Mouse (Mus musculus) small intestine, adult 2 months (tissue): ENCODE results near the gene Dusp16. TPM values are rescaled to one million over a fixed set of nuclear protein-coding genes. Genes with fewer than 3 reads are reported as not detected.

Source experiments
- H3K27ac ChIP-seq: fragments of 200-500 bp; 2 replicates; pipeline ENCODE4 v1.5.1; 2012; ENCODE audit warnings: low read depth, low read length, control low read depth, inconsistent platforms; ENCODE audit not compliant: insufficient read depth
- H3K27me3 ChIP-seq: fragments of 200-500 bp; 2 replicates; pipeline ENCODE4 v1.6.1; 2012; ENCODE audit warnings: mild to moderate bottlenecking, moderate library complexity, low read length, inconsistent platforms; ENCODE audit not compliant: control insufficient read depth, insufficient read depth
- H3K36me3 ChIP-seq: fragments of 200-500 bp; 2 replicates; pipeline ENCODE4 v1.6.1; 2012; ENCODE audit warnings: mild to moderate bottlenecking, low read length, control low read depth, inconsistent platforms; ENCODE audit not compliant: control insufficient read depth, insufficient read depth
- H3K4me1 ChIP-seq: fragments of 200-500 bp; 2 replicates; pipeline ENCODE4 v1.6.1; 2012; ENCODE audit warnings: low read length, inconsistent platforms, mixed read lengths; ENCODE audit not compliant: control insufficient read depth, insufficient read depth, insufficient read length
- H3K4me3 ChIP-seq: fragments of 200-500 bp; 2 replicates; pipeline ENCODE4 v1.5.1; 2012; ENCODE audit warnings: low read depth, mild to moderate bottlenecking, control low read depth, inconsistent platforms, low read length, moderate library complexity
- CTCF ChIP-seq: fragments of 200-500 bp; IDR thresholded peaks from 2 replicates; pipeline ENCODE4 v1.5.1; 2012; ENCODE audit warnings: low read depth, mild to moderate bottlenecking, control low read depth, inconsistent platforms, low read length, moderate library complexity, mixed read lengths; ENCODE audit not compliant: insufficient replicate concordance, insufficient read length; ENCODE audit errors: extremely low read depth
- POLR2A ChIP-seq: fragments of 200-500 bp; IDR thresholded peaks from 2 replicates; pipeline ENCODE4 v1.6.1; 2012; ENCODE audit warnings: low read depth, mild to moderate bottlenecking, control low read depth, inconsistent platforms, low read length, moderate library complexity
- WGBS: fragments of 180-500 bp; shearing (Covaris S2); methylation state at CpG from one replicate; pipeline ENCODE4 v1.1.7; 2018; 5-methylcytosine and 5-hydroxymethylcytosine counted together
- polyA plus RNA-seq: library from polyadenylated mRNA; depleted of rRNA; stranded (reverse); fragments of >200 nt; gene quantifications from 2 replicates; pipeline ENCODE4 v1.2.3, GENCODE M21; 2012

Dusp16 gene
- polyA plus RNA-seq, 1 experiment, result 26.1 TPM

DNA sequence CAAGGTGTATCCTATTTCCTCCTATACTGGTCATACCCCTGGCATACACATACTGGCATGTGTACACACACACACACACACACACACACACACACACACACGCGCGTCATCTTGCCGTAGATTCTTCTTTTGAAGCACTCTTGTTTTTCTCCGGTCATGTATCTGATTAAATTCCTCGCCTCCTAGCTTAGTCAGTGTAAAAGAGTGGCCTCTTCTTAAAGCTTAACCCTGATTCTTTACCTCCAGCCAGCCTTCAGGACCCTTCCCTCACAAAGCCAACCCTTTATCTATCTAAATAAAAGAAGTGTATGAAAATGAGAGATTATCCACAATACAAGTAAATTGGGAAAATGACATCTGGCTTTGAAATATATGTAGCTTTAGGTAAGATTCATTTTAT, 3.3 kb downstream of the Dusp16 start:
- TF ChIP-seq CTCF (no peak), POLR2A (no peak)
- WGBS, result 81% methylated on average over 6 of the region's 6 CpGs
- Histone ChIP-seq H3K4me1 (peaks cover 10% of the 10 kb centered on the region; the same call in 1 of the 2 replicates), H3K36me3 (peaks cover 1% of the 10 kb centered on the region; the same call in 1 of the 2 replicates), H3K4me3 (no peak overlapping the region), H3K27me3 (no peaks in the 10 kb centered on the region), H3K27ac (no peak overlapping the region)

- TF ChIP-seq CTCF, result no peak
- TF ChIP-seq POLR2A, result no peak
- Histone ChIP-seq H3K4me3 (no peak overlapping the region), H3K27me3 (no peaks in the 10 kb centered on the region), H3K36me3 (peaks cover 1% of the 10 kb centered on the region; the same call in 1 of the 2 replicates), H3K27ac (no peak overlapping the region), H3K4me1 (peaks cover 6% of the 10 kb centered on the region; the same call in 1 of the 2 replicates)
- 68% methylated on average over 3 of the region's 3 CpGs for WGBS
Measured at GRCm38 (mm10) chr6:134786426-134786825, 6.0 kb downstream of the Dusp16 start.

DNA sequence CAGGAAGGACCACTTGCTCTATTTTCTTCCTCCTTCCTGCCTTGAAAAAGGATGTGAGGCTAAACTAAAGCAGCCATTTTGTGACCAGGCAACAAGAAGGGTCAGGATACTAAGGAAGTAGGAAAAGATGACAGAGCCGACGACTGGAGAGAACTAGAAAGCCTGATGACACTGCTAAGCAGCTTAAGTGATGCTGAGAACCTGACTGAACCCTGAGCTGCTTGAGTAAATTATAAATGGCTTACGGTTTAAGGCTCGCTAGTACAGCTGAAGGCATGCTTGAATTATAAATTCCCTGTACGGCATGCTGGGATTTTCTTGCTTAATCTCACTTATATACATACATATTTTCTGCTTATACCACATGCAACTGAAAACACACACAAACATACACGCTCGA, 9.5 kb downstream of the Dusp16 start:
- Histone ChIP-seq H3K36me3 (peaks cover 1% of the 10 kb centered on the region; the same call in 1 of the 2 replicates), H3K27ac (no peak overlapping the region), H3K4me3 (no peak overlapping the region), H3K4me1 (peaks cover 2% of the 10 kb centered on the region; the same call in 1 of the 2 replicates), H3K27me3 (no peaks in the 10 kb centered on the region)
- TF ChIP-seq CTCF (no peak), POLR2A (no peak)
- 86% methylated on average over 7 of the region's 7 CpGs for WGBS

- H3K36me3 ChIP-seq, result no peaks in the 10 kb centered on the region
- H3K27ac ChIP-seq, result no peak overlapping the region
- H3K4me3 ChIP-seq, result no peak overlapping the region
- TF ChIP-seq POLR2A (no peak), CTCF (no peak)
- H3K4me1 ChIP-seq, result no peaks in the 10 kb centered on the region
- H3K27me3 ChIP-seq, result no peaks in the 10 kb centered on the region
- 89% methylated on average over 7 of the region's 7 CpGs for WGBS
Measured at GRCm38 (mm10) chr6:134781494-134781913, 10.9 kb downstream of the Dusp16 start.

GRCm38 (mm10) chr6:134780024-134780423, 12.4 kb downstream of the Dusp16 start:
- no peaks in the 10 kb centered on the region for H3K4me1 ChIP-seq
- no peaks in the 10 kb centered on the region for H3K27me3 ChIP-seq
- H3K27ac ChIP-seq, result no peak overlapping the region
- TF ChIP-seq POLR2A, result no peak
- TF ChIP-seq CTCF, result no peak
- WGBS, result 93% methylated on average over 2 of the region's 2 CpGs
- H3K36me3 ChIP-seq, result no peaks in the 10 kb centered on the region
- no peak overlapping the region for H3K4me3 ChIP-seq

- H3K4me3 ChIP-seq, result no peak overlapping the region
- H3K4me1 ChIP-seq, result peaks cover 6% of the 10 kb centered on the region; the same call in 1 of the 2 replicates
- TF ChIP-seq POLR2A, result no peak
- TF ChIP-seq CTCF, result no peak
- no peaks in the 10 kb centered on the region for H3K27me3 ChIP-seq
- H3K36me3 ChIP-seq, result no peaks in the 10 kb centered on the region
- WGBS, result 26% methylated on average over 3 of the region's 3 CpGs
- no peak overlapping the region for H3K27ac ChIP-seq
Measured at GRCm38 (mm10) chr6:134773961-134774360, 18.5 kb downstream of the Dusp16 start.

GRCm38 (mm10) chr6:134773292-134773893, 19.0 kb downstream of the Dusp16 start:
- no peaks in the 10 kb centered on the region for H3K36me3 ChIP-seq
- no peak for TF ChIP-seq POLR2A
- no peak for TF ChIP-seq CTCF
- WGBS, result 80% methylated on average over 1 of the region's 1 CpGs

More at GRCm38 (mm10) chr6:134773292-134773893, 19.0 kb downstream of the Dusp16 start:
- H3K27me3 ChIP-seq, result no peaks in the 10 kb centered on the region
- H3K4me3 ChIP-seq, result no peak overlapping the region
- H3K4me1 ChIP-seq, result peaks cover 6% of the 10 kb centered on the region; the same call in 1 of the 2 replicates
- no peak overlapping the region for H3K27ac ChIP-seq
